In the genomic region with DNA sequence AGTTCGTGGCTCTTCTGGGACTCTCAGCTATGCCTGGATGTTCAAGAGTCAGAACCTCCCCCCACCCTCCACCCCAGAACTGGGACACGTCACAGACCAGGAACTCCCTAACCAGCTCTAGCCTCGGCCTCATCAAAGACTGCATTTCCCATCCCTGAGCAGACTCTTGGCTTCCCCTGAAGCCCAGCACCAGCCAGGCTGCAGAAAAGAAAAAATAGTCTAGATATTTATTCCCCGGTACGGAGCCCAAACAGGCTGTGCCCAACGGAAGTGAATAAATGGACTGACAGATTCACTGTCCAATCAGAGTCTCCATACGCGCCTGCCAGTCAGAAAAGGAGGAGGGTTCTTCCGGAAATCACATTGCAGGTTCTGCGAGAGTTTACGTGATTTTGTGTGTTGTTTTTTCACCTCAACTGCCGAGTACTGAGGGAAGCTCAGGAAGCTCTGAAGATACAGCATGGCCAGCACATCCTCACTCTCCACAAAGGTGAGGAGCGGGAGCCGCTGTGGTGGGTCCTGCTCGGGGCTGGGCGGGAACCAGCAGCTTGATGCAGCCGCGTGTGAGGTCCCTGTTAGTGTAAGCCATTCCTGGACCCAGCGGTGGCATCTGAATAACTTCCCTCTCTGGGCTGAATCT, we compare ENCODE assay signal across 8 mouse cellular contexts.
DNase-seq lines count a peak whose midpoint lies in the region; ATAC-seq and TF ChIP-seq lines count a peak whose summit lies in the region.
"Not testable (repeated sequence)": the region's sequence is repeated elsewhere in the genome, so short reads cannot be mapped to it uniquely, and the experiment has no call there.

No protein-coding gene starts in this region.

- not testable (repeated sequence) for H3K4me1 ChIP-seq in hindbrain, embryonic 10.5 days (replicated peaks); lung, postnatal 0 days (ENCODE audit: insufficient read depth, low read depth, low read length)

- H3K4me2 ChIP-seq in lung, postnatal 0 days (replicated peaks; ENCODE audit: low read depth, low read length): peak overlapping the region; percentile 51

- peak; percentile 38; the same call in 1 of the 2 replicates for TF ChIP-seq EP300 in lung, postnatal 0 days (IDR thresholded peaks at IDR 0.05)

- H3K27ac ChIP-seq in hindbrain, embryonic 10.5 days: peak overlapping the region; percentile 90
- peak overlapping the region; percentile 74; the same call in 1 of the 2 replicates for H3K27ac ChIP-seq in lung, postnatal 0 days (ENCODE audit: low read length)

- DNase-seq in MN1 (ENCODE audit: low spot score): peak; percentile 95
- peak; percentile 98 for DNase-seq in cerebellum, adult 9-10 months
- DNase-seq in hindbrain, embryonic 10.5 days (ENCODE audit: low spot score): peak; percentile 80
- DNase-seq in layer of hippocampus, adult 9-11 months: peak; percentile 95
- peak; percentile 91 for DNase-seq in lung, postnatal 0 days (ENCODE audit: low spot score)
- peak; percentile 84 for DNase-seq in ovary, postnatal 14 days (ENCODE audit: low spot score)
- peak; percentile 88 for DNase-seq in thymus, postnatal 14 days

- peaks cover 28% of the 10 kb centered on the region for H3K36me3 ChIP-seq in hindbrain, embryonic 10.5 days
- not testable (repeated sequence) for H3K36me3 ChIP-seq in lung, postnatal 0 days (ENCODE audit: insufficient read depth, low read length)

- H3K4me3 ChIP-seq in hindbrain, embryonic 10.5 days: peak overlapping the region; percentile 67
- H3K4me3 ChIP-seq in lung, postnatal 0 days (ENCODE audit: low read depth, low read length): peak overlapping the region; percentile 57

- H3K9ac ChIP-seq in lung, postnatal 0 days (replicated peaks; ENCODE audit: low read depth): peak overlapping the region; percentile 83

- peaks cover 32% of the 10 kb centered on the region for H3K9me3 ChIP-seq in hindbrain, embryonic 10.5 days
- not testable (repeated sequence) for H3K9me3 ChIP-seq in lung, postnatal 0 days (ENCODE audit: low read length)

- WGBS in hindbrain, embryonic 10.5 days: 5% methylated on average over 18 of the region's 19 CpGs
- under 1% methylated on average over 18 of the region's 19 CpGs for WGBS in lung, postnatal 0 days

- ATAC-seq in frontal cortex, adult (ENCODE audit: low TSS enrichment): peak; percentile 100
- peak; percentile 100 for ATAC-seq in lung, postnatal 0 days

- TF ChIP-seq CTCF in lung, postnatal 0 days (IDR thresholded peaks at IDR 0.05): not testable (repeated sequence)

- H3K27me3 ChIP-seq in hindbrain, embryonic 10.5 days (ENCODE audit: insufficient read depth, poor library complexity, severe bottlenecking); lung, postnatal 0 days (replicated peaks; ENCODE audit: insufficient read depth, low read length): not testable (repeated sequence)

Comparison
In these comparisons a context has a peak if more than half of its experiments do, and no peak if none do; other contexts are left out.
1. Peak in every context shown above with its lines: DNase-seq, ATAC-seq, H3K4me3 ChIP-seq and H3K27ac ChIP-seq.